Mouse (Mus musculus): ENCODE results near the gene Cntnap5c. TPM values are rescaled to one million over a fixed set of nuclear protein-coding genes. Genes with fewer than 3 reads are reported as not detected.
A peak's percentile ranks its signal among the peaks of the same experiment; 100 is the strongest.
"Not testable (repeated sequence)": the region's sequence is repeated elsewhere in the genome, so short reads cannot be mapped to it uniquely, and the experiment has no call there.

Gene Cntnap5c
- 1.9 and 3.1 TPM in 2 replicates for polyA plus RNA-seq (2012; rRNA removed)

DNA sequence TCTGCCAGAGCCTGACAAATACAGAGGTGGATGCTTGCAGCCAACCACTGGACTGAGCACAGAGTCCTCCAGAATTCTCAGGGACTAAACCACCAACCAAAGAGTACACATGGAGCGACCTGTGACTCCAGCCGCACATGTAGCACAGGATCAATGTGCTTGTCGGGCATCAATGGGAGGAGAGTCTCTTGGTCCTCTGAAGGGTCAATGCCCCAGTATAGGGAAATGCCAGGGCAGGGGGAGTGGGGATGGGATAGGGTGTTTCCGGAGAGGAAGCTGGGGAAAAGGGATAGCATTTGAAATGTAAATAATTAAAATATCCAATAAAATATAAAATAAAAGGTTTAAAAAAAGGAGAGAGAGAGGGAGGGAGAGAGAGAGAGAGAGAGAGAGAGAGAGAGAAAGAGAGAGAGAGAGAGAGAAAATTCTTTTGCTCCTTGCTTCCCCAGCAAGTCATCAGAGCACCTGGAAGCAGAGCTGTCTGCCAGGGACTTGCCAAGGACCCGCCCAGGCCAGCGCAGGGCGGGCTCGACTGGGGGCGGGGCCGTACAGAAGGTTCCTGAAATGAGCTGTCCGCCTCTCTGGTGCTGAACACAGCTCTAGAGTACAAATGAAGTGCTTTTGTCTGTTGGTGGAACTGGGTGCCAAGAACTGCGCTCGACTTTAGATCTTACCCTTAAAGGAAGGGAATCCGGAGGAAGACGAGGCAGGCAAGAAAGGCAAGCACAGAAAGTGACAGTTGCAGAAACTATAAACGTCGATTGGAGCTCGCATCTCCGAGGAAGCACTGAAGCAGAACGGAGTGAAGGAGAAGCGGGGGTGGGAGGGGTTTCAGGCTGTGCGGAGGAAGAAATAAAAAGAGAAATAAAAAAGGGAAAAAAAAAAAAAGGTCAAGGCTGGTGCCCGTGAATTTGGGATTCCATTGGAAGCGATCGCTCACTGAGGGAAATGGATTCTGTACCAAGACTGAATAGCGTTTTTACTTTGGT is at the start of gene Cntnap5c:
TSS of gene Cntnap5c (plus strand) at position 949 of the 989 bp plus-strand sequence.
- peak; percentile 28 to 46 for DNase-seq (ENCODE audit: extremely low spot score in 1 of 2, low spot score in 1 of 2)

DNA sequence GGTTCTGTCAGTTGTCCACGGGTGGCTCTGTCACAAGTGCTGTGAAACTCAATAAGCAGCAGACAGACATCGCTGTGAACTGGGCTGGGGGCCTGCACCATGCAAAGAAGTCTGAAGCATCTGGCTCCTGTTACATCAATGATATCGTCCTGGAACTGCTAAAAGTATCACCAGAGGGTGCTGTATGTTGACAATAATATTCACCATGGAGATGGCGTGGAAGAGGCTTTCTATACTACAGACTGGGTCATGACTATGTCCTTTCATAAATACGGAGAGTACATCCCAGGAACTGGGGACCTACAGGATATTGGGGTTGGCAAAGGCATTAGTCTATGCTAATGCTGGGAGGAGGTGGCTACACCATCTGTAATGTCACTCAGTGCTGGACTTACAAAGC is 27.3 kb upstream of the Cntnap5c start, which contains the start of gene Gm21834:
TSS of gene Gm21834 (minus strand) at position 101 of the 400 bp plus-strand sequence.
- DNase-seq (ENCODE audit: extremely low spot score in 1 of 2, low spot score in 1 of 2) = no peak

DNA sequence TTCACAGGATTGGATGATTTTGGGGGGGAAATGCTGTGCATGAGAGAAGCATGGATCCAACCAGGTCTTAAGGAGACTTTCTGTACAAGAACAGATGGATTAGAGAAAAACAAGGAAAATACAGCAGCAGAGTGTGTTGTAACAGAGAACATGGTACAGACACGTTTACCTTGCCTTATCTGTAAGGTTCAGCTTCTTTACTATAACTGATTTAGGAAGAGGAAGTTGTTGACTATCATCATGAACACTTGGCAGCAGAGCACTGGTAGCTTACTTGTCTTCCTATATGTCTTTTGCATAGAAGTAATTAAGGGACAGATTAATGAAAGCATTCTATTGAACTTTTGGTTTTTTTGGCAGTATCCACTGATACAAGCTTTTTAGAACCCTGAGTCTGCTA is 11.3 kb upstream of the Cntnap5c start:
- DNase-seq (ENCODE audit: extremely low spot score in 1 of 2, low spot score in 1 of 2) = no peak

DNA sequence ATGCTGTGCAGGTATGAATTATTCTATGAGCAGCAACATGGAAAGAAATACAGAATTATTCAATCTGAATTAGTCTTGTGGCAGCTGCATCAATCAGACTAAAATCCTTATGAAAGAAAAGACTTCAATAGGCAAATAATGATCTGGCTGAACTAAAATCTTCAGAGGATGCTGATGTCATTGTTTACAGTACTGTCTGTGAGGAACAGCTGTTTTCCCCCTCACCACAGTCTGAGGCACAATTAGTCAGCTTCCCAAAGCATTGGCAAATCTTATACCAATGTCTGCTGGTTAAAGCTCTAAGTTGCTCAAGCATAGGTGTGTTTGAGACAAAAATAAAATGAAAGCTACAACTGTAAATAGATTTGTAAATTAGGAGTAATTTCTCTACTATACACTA is 2.1 kb upstream of the Cntnap5c start:
- no peak for DNase-seq (ENCODE audit: extremely low spot score in 1 of 2, low spot score in 1 of 2)

DNA sequence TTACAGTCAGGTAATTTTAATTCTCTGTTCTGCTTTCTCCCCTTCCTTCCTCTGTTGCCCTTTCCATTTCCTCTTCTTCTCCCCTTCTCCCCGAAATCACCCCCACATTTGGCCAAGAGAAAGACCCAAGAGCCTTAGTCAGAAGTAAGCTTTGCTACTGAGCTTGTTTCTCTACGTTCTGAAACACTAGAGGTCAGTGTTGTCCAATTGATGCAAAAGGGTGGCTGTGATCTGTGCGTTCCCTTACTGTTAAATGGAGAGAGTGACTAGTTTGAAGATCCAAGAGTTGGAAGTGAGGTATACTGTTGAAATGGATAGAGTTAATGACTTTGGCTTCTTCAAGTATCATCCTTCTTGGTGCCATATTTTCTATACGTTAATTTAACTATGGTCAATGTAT is 1.5 kb downstream of the Cntnap5c start:
- peak; percentile 22 to 84 for DNase-seq (ENCODE audit: extremely low spot score in 1 of 2, low spot score in 1 of 2)

DNA sequence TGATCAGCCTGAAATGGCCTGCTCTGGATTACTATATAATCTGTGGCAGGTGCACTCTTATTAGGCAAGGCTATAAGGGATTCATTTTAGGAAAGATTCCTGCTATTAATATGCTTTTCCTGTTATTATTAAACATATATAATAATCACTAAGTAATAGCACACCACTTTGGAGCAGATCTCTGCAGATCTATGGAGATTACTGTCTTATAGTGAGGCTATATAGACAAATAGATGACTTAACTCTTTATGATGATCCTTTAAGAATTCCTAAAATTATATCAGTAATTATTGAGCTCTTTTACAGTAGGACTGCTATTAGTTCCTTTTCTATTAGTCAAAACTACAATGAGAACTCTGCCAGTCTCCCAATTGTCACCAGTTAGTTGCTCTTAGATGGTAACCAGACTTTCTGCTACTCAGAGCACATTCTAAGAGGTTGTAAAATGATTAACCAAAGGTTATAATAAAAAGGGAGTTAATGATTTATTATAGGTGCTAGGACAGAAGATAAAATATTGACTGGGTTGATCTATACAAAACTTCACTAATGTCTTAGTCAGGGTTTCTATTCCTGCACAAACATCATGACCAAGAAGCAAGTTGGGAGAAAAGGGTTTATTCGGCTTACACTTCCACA is 18.9 kb downstream of the Cntnap5c start:
- DNase-seq (ENCODE audit: extremely low spot score in 1 of 2, low spot score in 1 of 2) = no peak

DNA sequence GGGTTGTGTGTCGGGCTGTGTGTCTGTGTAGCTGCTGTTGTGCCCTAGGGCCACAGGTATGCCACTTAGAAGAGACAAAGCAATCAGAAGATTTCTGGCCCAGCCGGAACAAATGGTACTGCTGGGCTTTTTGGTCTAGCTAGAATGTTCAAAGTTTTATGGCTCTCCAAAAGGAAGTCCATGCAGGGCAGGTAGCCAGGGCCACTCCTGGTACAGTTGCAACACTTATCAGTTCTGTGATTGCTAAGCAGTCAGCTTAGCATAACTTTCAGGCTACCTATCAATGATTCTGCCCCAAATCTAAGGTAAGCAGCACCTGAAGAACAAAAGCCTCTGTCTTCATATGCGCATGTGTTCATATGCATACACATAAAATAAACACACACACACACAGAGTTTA is 26.0 kb downstream of the Cntnap5c start:
- no peak for DNase-seq (ENCODE audit: extremely low spot score in 1 of 2, low spot score in 1 of 2)

DNA sequence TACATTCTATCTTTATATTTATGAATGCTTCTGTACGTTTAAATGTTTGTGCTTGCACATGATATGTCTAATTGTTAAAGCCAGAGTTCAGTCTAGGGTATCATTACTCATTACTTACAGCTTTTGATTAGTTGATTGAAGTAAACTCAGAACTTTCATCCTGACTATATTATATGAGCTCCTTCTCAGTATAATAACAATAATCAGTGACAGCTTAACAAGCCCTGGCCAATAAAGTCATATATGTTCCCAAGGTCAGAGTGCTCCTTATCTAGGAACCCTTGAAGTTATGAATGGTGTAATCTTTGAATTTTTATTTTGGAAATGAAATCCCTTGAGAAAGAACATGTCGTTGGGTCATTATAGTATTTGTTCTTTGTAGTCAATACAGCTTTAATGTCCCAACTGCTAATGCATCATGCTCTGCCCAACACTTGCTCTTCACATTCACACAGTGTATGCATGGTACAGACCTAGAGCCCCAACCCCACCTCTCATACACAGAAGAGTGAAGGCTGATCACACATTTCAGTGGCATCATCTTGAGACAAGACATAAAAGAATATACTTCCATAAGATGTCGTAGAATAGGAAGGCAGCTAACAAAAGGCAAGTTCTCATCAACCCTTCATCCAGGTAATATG is 27.4 kb downstream of the Cntnap5c start:
- DNase-seq (ENCODE audit: extremely low spot score in 1 of 2, low spot score in 1 of 2) = no peak

DNA sequence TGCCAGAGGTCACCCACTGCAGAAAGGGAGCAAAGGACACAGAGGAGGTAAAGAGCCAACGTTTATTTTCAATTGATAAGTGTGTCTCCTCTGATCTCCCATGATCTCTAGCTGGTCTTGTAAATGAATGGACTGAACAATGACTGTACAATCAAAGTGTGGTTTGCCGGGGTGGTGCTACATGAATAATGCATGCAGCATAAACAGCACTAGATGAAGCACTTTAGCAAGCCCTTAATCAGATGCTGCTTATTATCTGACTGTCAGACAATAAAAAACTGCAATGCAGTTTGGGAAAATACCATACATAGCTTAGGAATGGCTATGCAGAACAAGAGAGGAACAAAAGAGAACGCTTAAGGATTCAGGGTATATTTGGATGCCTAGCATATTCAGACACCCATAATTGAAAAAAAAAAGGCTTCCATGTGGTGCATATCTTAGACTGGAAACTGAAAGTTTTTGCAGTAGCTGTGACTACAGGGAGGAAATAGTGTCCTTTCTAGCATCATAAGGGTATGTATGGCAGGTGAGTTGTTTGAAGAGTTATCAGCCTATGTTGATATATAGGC is 30.1 kb downstream of the Cntnap5c start:
- peak in 1 of 2 experiments; percentile 1 for DNase-seq (ENCODE audit: extremely low spot score in 1 of 2, low spot score in 1 of 2)

DNA sequence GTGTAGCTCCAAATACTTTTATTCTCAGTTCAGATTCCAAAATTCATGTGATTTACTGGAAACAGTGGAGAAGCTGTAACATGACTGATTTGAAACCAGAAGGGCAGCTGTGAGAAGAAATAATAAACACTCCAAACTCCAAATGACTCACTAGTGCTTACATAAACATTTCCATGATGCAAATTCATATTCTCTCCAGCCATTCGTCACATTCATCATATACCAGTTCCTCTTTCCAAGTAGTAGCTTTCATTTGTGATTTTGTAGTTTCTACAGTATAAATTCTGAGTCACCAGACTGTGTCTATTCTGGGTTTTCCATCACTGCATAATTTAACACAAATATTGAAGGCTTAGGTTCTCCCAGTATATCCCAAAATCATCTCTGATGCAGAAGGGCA is 31.8 kb downstream of the Cntnap5c start:
- peak; percentile 17 to 46 for DNase-seq (ENCODE audit: extremely low spot score in 1 of 2, low spot score in 1 of 2)

DNA sequence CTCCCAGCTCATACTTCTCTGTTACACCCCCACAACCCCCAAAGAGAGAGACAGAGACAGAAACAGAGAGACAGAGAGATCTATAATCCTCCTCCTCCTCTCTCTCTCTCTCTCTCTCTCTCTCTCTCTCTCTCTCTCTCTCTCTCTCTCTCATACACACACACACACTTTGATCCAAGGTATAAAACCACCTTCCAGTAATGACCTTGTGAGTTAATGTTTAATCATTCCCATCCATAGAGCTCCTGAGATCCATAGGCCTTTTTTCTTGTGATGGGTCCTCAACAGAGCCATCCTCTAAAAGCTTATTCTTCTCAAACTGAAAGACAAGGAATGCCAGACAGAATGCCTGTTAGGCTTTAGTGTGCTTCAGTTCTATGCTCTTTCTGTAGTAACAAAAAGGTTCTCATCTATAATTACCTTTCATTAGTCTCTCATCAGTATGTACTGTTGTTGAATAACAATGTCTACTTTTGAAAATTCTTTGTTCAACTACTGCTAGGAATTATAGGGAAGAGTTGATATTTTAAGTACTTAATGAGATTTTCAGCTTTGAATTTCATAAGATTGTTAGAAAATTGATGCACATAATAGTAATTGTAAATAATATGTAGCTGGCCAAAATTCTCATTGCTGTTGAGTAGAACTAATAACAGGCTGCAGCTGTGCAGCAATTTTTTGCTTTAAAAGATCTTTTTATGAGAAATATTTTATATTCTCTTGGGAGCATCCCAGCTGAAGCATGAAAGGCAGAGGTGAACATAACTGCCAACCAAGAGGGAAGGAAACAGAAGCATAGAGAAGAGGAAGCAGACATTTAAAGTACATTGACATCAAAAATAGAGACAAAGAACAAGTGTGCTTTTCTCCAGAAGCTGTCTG is 68.0 kb downstream of the Cntnap5c start:
- no peak for DNase-seq (ENCODE audit: extremely low spot score in 1 of 2, low spot score in 1 of 2)

DNA sequence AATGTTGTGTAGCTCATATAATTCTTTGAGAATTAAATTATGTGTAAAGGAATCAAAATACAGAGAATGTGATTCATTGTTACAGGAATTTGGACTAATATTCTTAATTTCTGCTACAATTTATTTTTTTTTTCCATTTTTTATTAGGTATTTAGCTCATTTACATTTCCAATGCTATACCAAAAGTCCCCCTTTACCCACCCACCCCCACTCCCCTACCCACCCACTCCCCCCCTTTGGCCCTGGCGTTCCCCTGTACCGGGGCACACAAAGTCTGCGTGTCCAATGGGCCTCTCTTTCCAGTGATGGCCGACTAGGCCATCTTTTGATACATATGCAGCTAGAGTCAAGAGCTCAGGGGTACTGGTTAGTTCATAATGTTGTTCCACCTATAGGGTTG is 86.4 kb downstream of the Cntnap5c start:
- DNase-seq (ENCODE audit: extremely low spot score in 1 of 2, low spot score in 1 of 2) = not testable (repeated sequence)

DNA sequence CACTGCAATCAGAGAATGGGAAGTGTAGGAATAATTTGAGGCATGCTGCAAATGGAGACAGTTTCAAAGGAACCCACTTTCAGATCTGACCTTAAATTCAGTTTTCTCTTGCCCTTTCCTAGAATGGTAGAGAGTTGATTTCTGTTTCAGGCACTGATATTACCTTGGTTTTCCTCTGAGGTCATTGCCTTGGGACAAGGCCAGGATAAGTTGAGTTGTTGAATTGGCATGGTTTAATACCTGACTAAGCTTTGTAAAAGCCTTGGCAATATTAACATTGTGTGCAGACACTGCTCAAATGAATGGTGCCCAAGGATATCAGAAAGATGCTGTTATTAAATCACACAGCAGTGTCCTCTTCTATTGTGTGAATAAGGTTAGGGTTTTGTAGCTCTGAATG is 96.6 kb downstream of the Cntnap5c start:
- no peak for DNase-seq (ENCODE audit: extremely low spot score in 1 of 2, low spot score in 1 of 2)

DNA sequence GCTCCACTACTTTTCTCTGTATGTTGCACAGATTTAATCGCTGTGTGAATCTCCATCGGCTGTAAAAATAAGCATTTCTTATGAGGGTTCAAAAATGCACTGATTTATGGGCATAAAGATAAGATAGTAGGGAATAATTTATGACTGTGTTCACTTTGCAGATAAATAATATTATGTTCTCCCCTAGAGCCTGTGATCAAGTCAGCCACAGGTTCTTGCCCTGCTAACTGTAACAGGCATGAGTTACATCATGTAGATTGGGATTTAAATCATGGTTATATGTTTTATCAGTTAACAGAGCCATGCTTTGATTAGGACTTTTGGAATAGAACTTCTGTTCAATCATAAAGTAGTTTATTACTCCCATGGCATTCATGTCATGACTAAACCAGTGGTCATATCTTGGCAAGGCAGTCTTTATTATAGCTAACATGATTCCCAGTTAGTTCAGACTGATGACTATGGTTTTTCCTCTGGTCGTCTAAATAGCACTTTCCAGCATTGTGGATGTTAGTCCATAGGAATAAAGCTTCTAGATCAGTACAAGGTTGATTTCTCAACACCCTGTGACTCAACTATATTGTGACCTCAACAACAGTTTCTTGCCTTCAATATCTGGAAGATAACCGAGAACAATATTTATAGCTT is 118.5 kb downstream of the Cntnap5c start:
- DNase-seq (ENCODE audit: extremely low spot score in 1 of 2, low spot score in 1 of 2) = no peak

DNA sequence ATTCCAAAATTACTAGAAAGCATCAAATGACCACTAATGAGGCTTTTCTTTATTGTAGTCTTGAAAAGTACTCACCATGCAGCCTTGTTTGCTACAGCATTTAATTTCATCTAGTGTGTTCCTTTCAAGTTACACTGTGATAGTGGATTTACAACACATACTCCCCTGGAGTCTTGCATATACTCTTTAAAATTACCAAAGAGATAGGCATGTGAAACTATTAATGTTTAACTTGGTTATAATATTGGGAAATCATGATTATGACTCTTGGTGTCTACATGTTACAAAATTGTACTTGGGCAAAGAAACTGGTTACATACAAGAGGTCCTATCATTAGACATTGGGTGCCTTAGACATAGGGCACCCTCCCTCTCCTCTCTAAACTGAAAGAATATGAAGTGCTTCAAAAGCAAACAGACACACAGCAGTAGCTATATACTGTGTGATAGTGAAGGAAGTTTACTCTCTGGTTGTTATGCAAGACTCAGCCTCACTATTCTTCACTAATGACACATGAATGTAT is 142.5 kb downstream of the Cntnap5c start:
- DNase-seq (ENCODE audit: extremely low spot score in 1 of 2, low spot score in 1 of 2) = no peak

DNA sequence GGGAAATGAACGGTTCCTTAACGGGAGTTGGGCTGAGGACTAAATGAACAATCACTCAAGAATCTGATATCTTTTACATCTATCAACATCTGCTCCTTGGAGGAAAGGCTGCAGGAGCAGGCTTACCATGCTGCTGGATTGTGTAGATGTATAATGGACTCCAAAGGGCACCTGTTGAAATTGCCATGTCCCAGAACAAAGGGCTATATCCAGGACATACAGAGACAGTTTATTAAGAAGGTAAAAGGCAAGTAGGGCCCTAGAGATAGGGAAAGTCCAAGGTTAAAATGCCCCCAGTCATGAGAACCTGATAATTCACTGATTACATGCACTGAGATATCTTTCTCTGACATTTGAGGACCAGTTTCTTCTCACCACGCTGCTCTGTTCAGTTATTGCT is 214.9 kb downstream of the Cntnap5c start:
- no peak for DNase-seq (ENCODE audit: extremely low spot score in 1 of 2, low spot score in 1 of 2)

DNA sequence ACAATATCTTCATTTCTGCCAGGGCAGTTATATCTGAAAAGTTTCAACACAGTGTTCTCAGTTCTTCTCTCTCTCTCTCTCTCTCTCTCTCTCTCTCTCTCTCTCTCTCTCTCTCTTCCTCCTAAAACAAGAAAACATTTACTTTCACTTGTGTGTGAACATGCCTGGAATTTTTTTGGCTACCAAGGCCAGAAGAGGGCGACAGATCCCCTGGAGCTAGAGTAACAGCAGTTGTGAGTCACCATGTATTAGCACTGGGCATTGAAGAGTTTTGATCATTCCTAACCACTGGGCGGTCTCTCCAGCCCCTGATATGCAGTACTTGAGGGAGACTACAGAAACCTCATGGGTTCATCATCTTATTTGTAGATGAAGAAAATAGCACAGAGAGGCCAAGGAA is 219.1 kb downstream of the Cntnap5c start:
- DNase-seq (ENCODE audit: extremely low spot score in 1 of 2, low spot score in 1 of 2) = peak in 1 of 2 experiments; percentile 42

DNA sequence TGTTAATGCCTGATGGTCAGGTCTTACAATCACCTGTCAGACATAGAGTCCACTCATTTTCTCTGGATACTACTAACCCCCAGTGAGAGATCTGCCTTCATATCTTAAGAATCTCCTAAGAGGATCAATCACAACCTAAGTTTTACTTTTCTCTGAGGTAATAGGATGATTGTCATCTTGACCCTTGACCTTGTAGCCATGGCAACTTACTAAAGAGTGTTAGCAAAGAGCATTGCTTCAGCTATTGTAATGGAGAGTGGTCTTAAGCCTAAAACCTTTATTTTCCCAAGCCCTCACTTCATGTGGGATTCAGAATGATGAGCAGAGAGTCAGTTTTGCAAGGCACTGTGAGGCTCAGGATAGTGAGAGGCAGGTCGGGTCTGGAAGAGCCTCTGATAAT is 227.1 kb downstream of the Cntnap5c start:
- DNase-seq (ENCODE audit: extremely low spot score in 1 of 2, low spot score in 1 of 2) = no peak

DNA sequence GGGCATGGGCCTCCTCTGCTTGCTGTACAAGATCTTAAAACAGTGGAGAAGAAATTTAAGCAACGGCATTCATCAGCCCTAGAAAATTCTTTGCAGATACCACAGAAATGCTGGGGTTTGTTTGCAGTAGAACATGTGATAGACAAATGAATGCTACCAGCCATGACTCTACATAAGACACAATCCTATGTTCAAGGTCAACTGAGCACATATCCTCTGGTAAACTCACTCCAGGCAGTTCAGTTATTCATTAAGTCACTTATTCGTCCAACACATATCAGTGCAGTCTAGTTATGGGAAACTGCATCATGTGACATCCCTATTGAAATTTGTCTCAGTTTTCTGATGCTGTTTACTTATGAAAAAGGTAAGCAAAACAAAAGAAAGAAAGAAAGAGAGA is 229.7 kb downstream of the Cntnap5c start:
- DNase-seq (ENCODE audit: extremely low spot score in 1 of 2, low spot score in 1 of 2) = no peak

Data from frontal cortex, adult 2 months (tissue).